Mouse (Mus musculus) mature B cell (primary cell): Measurements from ENCODE around the gene Rspo4.

Source experiments
- in situ Hi-C: fragments of 300-500 bp; cut with MboI; formaldehyde crosslinking; loops from 2 replicates; pipeline ENCODE4 v1.14.3; 2019

The Rspo4 gene

DNA sequence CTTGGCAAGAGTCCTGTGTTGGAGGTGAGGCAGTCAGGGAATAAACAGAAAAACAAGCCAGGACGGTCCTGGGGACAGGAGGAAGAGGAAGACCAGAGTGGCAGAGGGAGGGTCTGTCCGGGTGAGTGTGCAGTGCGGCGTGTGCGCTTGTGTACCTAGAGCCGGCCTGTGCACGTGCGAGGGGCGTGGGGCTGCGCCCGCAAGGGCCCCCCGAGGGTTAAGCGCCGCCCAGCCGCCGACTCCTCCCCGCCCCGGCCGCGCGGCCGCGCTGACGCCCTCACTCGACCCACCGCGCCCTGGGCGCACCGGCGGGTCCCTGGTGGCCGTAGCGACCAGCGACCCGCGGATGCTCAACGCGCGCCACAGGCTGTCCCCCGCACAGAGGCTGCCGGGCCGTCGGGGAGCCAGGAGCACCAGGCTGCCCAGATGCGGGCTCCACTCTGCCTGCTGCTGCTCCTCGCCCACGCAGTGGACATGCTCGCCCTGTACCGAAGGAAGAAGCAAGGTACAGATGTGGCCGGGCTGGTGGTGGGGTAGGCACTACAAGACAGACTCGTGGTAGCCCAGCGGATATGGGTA is at the start of gene Rspo4:
Rspo4 (plus strand) TSS at position 280 of the 579 bp plus-strand sequence.
- in situ Hi-C loops: no loop called here

DNA sequence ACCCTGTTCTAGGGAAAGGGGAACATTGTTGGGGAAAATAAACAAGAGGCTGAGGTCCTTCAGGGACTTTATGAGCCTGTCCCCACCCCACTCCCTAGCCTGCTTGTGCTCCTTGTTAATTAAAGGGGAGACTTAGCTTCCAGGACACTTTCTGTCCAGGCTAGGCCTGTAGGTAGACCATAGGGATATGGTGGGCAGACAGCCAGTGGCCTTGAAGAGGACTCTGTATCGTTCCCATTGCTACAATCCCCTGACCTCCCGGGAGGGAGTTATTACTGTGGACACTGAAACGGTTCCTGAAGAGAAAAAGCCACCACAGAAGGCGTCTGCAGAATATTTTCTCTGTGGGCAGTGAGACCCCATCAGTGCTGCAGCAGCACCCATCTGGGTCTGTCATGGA is 27.1 kb upstream of the Rspo4 start:
- in situ Hi-C loops: no loop called here

DNA sequence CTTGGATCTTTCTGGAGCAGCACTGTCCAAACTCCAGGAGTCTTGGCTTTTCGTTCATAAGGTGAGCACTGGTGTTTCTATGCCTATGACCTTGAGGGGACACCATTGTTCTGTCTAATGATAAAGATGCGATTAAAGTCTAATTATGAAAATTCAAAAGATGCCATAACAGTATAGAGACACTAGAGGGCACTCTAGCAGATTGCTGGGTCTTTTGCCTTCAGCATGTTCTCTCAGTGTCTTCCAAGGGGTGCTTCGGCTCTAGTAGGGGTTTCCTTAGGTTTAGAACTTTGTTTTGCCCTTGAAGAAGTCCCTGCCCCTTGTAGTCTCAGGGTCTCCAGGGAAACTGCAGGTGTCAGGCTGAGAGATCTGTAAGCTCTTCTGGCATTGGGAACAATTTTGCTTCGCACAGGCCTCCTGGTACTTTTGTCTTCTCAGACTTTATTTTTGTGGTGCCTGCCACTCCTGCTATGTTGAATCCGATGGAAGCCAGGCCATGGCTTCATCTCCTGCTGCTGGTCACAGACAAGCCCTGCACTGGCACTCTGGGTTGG is 19.6 kb downstream of the Rspo4 start:
- in situ Hi-C loops: no loop called here

GRCm38 (mm10) chr2:151864941-151865340 is 22.2 kb downstream of the Rspo4 start:
- in situ Hi-C loops: no loop called here

DNA sequence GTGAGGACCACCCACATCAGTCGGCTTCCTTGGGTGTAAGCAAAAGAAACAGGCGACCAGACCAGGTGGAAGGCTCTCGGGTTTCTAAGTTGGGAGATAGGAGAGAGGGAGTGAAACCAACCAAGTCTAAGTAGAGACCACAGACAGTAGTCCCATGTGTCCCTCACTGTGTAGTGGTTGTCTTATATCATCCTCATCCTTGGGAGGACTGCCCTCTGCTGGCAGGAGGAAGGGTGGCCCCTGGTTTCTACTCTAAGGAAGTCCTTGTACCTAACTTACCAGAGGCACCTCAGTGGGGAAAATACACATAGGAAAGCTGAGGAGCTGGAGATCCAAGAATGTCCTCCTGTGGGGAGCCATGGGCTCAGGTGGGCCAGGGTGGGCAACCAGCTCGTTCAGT is 23.8 kb downstream of the Rspo4 start:
- in situ Hi-C loops: no loop called here

GRCm38 (mm10) chr2:151868196-151868595 is 25.5 kb downstream of the Rspo4 start:
- in situ Hi-C loops: no loop called here

DNA sequence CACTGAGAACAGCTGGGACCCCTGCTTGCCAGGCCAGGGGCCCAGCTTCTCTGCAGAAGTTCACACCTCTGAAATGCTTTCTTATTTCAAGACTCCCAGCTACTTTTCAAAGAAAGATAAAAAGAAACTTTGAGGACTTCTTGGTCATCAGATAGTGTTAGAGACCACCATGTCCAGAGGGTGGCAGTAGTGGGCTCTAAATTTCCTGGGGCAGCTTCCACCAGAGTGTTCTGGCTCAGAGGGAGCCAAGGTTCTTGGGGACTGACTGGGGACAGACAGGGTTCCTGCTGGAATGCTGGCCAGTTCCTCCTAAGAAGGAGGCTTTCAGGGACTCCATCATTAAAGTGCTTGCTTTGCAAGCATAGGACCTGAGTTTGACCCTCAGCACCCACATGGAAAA is 31.8 kb downstream of the Rspo4 start:
- in situ Hi-C loops: no loop called here

DNA sequence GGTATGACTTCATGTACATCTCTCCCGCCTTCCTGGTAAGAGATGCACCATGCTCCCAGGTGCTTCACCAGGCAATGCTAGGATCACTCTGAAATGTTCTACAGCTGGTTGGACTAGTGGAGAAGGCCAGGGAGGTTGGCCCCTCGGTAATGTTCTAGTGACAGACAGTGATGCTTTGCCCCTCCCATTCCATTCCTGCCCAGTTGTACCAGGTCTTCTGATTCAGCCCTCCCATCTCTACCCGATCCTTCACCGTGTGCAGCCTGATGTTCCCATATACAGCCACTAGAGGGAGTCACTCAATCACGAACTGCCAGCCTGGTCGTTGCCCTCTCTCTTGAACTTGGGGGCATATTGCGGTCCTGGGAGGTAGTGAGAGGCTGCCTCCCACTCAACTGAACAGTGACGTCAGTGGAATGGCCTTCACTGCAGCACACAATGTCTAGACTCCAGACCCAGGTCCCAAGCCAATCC is 33.3 kb downstream of the Rspo4 start:
- in situ Hi-C loops: no loop called here

DNA sequence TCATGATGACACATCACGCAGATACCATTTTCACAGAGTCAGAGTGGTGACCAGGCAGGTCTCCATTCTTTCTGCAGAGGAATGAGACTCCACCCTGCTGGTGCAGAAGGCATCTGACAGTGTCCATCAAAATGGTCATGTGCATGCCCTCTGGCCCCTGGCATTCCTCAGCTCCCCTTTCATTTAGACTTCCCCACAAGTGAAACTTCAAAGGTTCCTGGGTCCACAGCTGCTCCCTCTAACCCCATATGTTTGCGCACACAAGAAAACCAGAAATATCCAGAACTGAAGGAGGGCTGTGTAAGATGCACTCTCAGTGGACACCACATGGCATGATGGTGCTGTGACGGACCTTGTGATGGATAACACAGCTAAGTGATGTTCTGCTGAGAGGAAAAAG is 35.9 kb downstream of the Rspo4 start:
- in situ Hi-C loops: no loop called here

DNA sequence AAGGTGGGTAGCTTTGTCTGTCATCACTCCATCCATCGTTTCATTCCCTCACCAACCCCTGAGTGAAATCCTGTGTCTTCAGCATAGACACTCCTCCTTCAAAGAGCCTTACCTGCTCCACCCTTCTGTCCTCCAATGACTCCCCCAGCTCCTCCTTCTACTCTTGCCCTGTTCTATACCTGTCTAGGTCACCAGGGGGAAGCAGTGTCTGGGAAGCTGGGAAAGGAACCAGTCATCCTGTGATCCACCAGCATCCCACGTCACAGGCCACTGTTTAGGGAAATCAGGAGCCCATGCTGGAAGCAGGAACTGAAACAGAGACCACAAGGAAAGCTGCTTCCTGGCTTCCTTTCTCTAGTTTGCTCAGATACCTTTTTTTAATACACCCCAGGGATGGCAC is 37.0 kb downstream of the Rspo4 start:
- in situ Hi-C loops: no loop called here

GRCm38 (mm10) chr2:151891031-151891430 is 48.3 kb downstream of the Rspo4 start:
- in situ Hi-C loops: no loop called here

DNA sequence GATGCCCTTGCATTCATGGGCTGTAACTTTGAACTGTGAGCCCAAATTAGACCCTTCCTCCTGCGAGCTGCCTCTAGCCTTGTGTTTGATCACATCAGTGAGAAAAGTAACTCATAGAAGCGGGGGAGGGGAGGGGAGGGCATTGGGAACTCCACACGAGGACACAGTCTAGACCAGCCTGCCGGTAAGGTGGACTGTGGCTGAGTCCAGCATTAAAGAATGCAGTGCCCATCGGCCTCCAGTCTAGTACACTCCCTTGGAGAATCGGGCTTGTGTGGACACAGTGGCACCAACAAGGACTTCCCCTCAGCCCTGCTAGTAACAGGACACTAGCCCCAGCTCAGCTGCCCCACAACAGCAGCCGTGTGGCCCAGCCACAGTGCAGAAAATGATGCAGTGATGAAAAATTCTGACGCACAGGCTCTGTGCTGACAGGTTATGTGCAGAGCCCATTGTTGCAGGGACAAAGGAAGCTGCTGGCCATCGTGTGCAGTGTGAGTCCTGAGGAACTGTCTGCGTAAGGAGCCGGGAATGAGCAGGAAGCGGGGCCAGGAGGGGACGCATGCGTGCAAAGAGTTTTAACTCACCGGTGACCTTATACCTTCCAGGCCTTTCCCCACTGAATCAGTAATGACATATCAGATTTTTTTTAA is 50.5 kb downstream of the Rspo4 start:
- in situ Hi-C loops: no loop called here

- in situ Hi-C loops: no loop called here
These were observed 51.7 kb downstream of the Rspo4 start for GRCm38 (mm10) chr2:151894209-151894980.

- in situ Hi-C loops: no loop called here
These were observed 53.2 kb downstream of the Rspo4 start for GRCm38 (mm10) chr2:151895911-151896310.

DNA sequence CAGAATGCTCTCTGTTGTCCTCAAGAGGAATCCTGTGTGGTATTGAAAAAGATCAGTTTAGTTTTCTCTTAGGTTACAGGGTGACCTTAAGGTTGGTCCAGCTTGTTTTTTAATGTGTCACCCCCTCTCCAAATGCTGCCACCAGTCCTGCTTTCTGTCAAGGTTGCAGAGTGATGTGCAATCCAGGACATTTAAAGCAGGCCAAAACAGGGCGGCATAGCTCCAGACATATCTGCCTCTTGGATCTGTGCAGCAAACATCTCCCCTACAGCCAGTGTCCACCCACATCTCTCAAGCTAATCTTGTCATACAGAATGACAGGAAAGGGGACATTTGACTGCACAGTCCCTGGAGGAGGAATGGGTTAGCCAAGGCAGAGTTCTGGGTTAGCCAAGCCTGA is 55.4 kb downstream of the Rspo4 start:
- in situ Hi-C loops: no loop called here

- in situ Hi-C loops: no loop called here
These were observed 58.1 kb downstream of the Rspo4 start for GRCm38 (mm10) chr2:151900845-151901244.

DNA sequence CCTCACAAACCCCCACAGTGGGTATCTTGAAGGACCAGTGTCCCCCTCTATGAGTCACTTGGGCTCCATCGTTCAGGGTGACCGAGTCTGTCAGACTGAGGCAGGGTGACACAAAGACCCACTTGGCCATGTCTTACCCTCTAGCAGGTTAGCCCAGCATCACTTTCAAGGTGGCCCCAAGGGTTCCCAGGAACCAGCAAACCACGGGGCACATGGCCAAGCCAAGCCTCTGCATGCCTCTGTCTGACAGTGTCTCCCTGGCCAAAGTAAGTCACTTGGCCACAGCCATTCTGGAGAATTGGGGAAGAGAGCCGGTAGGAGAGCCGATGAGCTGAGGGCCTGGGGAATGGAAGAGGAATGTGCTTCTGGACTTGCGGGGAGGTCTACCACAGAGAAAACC is 60.5 kb downstream of the Rspo4 start:
- in situ Hi-C loops: no loop called here

- in situ Hi-C loops: no loop called here
These were observed 61.2 kb downstream of the Rspo4 start for GRCm38 (mm10) chr2:151903933-151904332.

GRCm38 (mm10) chr2:151904636-151905035 is 61.9 kb downstream of the Rspo4 start:
- in situ Hi-C loops: no loop called here

- in situ Hi-C loops: no loop called here
These were observed 64.3 kb downstream of the Rspo4 start for GRCm38 (mm10) chr2:151907020-151907419.

- in situ Hi-C loops: no loop called here
These were observed 66.7 kb downstream of the Rspo4 start for GRCm38 (mm10) chr2:151909386-151909785.

GRCm38 (mm10) chr2:151910498-151910897 is 67.8 kb downstream of the Rspo4 start:
- in situ Hi-C loops: no loop called here
